Mouse (Mus musculus): ENCODE results near the gene Tmem218.

DNA sequence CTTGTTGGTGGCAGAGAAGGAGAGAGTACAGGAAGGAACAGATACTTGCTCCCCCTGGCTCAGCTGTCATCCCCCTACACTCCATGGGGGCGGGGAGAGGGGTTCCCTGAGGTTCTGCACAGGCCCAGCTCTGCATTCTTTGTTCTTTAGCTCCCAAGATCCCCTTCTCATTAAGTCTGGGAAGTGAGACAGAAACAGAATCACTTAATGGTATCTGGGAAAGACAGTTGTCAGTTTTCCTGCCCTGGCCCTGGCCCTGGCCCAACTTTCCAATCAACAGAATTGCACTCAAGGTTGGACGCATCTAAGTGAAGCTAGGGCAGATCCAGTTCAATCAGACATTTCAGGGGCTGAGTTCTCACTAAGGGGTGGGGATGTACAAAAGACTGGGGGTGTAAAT is 24.8 kb upstream of the Tmem218 start:
- TF ChIP-seq CTCF (IDR thresholded peaks at IDR 0.05; ENCODE audit: low read depth): no peak
- TF ChIP-seq EP300 (IDR thresholded peaks at IDR 0.05; ENCODE audit: low read depth): no peak
